Mouse (Mus musculus) adipose tissue, adult 10 weeks (tissue): Measurements from ENCODE around the gene Ctps. TPM values are rescaled to one million over a fixed set of nuclear protein-coding genes. Genes with fewer than 3 reads are reported as not detected.

Experiments
- polyA plus RNA-seq: library from polyadenylated mRNA; stranded (reverse); fragments of 350-450 nt; fragmentation: Illumina TruSeq; extraction: RNeasy Lipid Tissue Mini Kit (QIAGEN cat#74804); gene quantifications from one replicate; pipeline ENCODE4 v1.2.3, GENCODE M21; 2014; ENCODE audit warnings: low read depth, low replicate concordance

The Ctps gene
- polyA plus RNA-seq, result 18.8 TPM

GRCm38 (mm10) chr4:120569486-120570437, at the start of gene Ctps:
Gene Ctps, minus strand, starts transcription at chr4:120570276.

GRCm38 (mm10) chr4:120588445-120588844, 18.4 kb upstream of the Ctps start, which contains the start of gene Gm8439:
Gene Gm8439, plus strand, starts transcription at chr4:120588745.

GRCm38 (mm10) chr4:120531986-120532385, 38.1 kb downstream of the Ctps start, which contains the start of gene Slfnl1:
Gene Slfnl1, plus strand, starts transcription at chr4:120532231.

Other genes starting within 250 kb of the Ctps start
- gene Scmh1, start 165.0 kb downstream of the Ctps start, polyA plus RNA-seq, result 44.2 TPM
- gene Slfnl1, start 38.0 kb downstream of the Ctps start, polyA plus RNA-seq, result 8.8 TPM
- gene Gm8439, start 18.5 kb upstream of the Ctps start, polyA plus RNA-seq, result 4.9 TPM
- gene Cited4, start 96.3 kb upstream of the Ctps start, polyA plus RNA-seq, result 55.4 TPM
- gene Kcnq4, start 178.3 kb upstream of the Ctps start, polyA plus RNA-seq, result 5.2 TPM